Mouse (Mus musculus): Measurements from ENCODE around the gene Rdh8. TPM values are rescaled to one million over a fixed set of nuclear protein-coding genes. Genes with fewer than 3 reads are reported as not detected.

Gene Rdh8
- polyA plus RNA-seq, 1 experiment from 2014 or later: not detected

- no peaks in the 10 kb centered on the region for H3K9me3 ChIP-seq (replicated peaks)
- H3K27me3 ChIP-seq (replicated peaks): peaks cover 7% of the 10 kb centered on the region; the same call in 1 of the 2 replicates
- no peak overlapping the region for H3K27ac ChIP-seq
- H3K4me2 ChIP-seq: no peak overlapping the region
- WGBS (ENCODE audit: insufficient replicate concordance): 12% methylated on average over 4 of the region's 4 CpGs
- H3K36me3 ChIP-seq: no peaks in the 10 kb centered on the region
- no peak overlapping the region for H3K9ac ChIP-seq
- H3K4me1 ChIP-seq: no peaks in the 10 kb centered on the region
- no peak for ATAC-seq
- H3K4me3 ChIP-seq: no peak overlapping the region
Observed at GRCm38 (mm10) chr9:20842211-20842610, 23.9 kb downstream of the Rdh8 start.

GRCm38 (mm10) chr9:20842670-20843069 is 24.4 kb downstream of the Rdh8 start:
- ATAC-seq: no peak
- Histone ChIP-seq H3K27me3 (replicated peaks) (peaks cover 10% of the 10 kb centered on the region; the same call in 1 of the 2 replicates), H3K9me3 (replicated peaks) (no peaks in the 10 kb centered on the region), H3K4me3 (no peak overlapping the region), H3K9ac (no peak overlapping the region), H3K4me2 (no peak overlapping the region), H3K4me1 (no peaks in the 10 kb centered on the region), H3K27ac (no peak overlapping the region), H3K36me3 (no peaks in the 10 kb centered on the region)
- 33% methylated on average over 2 of the region's 2 CpGs for WGBS (ENCODE audit: insufficient replicate concordance)

GRCm38 (mm10) chr9:20850179-20850578 is 31.9 kb downstream of the Rdh8 start:
- Histone ChIP-seq H3K27ac (no peak overlapping the region), H3K27me3 (replicated peaks) (peaks cover 26% of the 10 kb centered on the region), H3K36me3 (no peaks in the 10 kb centered on the region), H3K9ac (no peak overlapping the region), H3K4me2 (no peak overlapping the region), H3K4me1 (no peaks in the 10 kb centered on the region), H3K4me3 (no peak overlapping the region), H3K9me3 (replicated peaks) (no peaks in the 10 kb centered on the region)
- WGBS (ENCODE audit: insufficient replicate concordance): 74% methylated on average over 2 of the region's 2 CpGs
- ATAC-seq: no peak

GRCm38 (mm10) chr9:20857131-20857530 is 38.8 kb downstream of the Rdh8 start:
- Histone ChIP-seq H3K9ac (no peak overlapping the region), H3K4me1 (peaks cover 3% of the 10 kb centered on the region)
- WGBS (ENCODE audit: insufficient replicate concordance): 8% methylated on average over 6 of the region's 6 CpGs

GRCm38 (mm10) chr9:20859926-20860325 is 41.6 kb downstream of the Rdh8 start:
- ATAC-seq: 0 out of 2 replicates have a peak, but pooled peaks have one; percentile 10
- H3K9me3 ChIP-seq (replicated peaks): no peaks in the 10 kb centered on the region
- WGBS (ENCODE audit: insufficient replicate concordance): 28% methylated on average over 6 of the region's 6 CpGs

More at GRCm38 (mm10) chr9:20857131-20857530, 38.8 kb downstream of the Rdh8 start:
- H3K27ac ChIP-seq: no peak overlapping the region
- H3K9me3 ChIP-seq (replicated peaks): no peaks in the 10 kb centered on the region
- no peak overlapping the region for H3K4me3 ChIP-seq
- H3K27me3 ChIP-seq (replicated peaks): 0 out of 2 replicates have a peak, but pooled peaks cover 19% of the 10 kb centered on the region
- no peak overlapping the region for H3K4me2 ChIP-seq
- ATAC-seq: no peak
- H3K36me3 ChIP-seq: no peaks in the 10 kb centered on the region

GRCm38 (mm10) chr9:20861821-20862220 is 43.5 kb downstream of the Rdh8 start:
- no peak overlapping the region for H3K4me2 ChIP-seq
- no peak overlapping the region for H3K27ac ChIP-seq
- H3K4me1 ChIP-seq: peaks cover 7% of the 10 kb centered on the region
- no peak for ATAC-seq
- no peaks in the 10 kb centered on the region for H3K36me3 ChIP-seq
- no peaks in the 10 kb centered on the region for H3K9me3 ChIP-seq (replicated peaks)
- no peak overlapping the region for H3K9ac ChIP-seq
- WGBS (ENCODE audit: insufficient replicate concordance): 10% methylated on average over 4 of the region's 4 CpGs
- H3K27me3 ChIP-seq (replicated peaks): peaks cover 36% of the 10 kb centered on the region
- no peak overlapping the region for H3K4me3 ChIP-seq

More at GRCm38 (mm10) chr9:20859926-20860325, 41.6 kb downstream of the Rdh8 start:
- no peak overlapping the region for H3K4me2 ChIP-seq
- no peak overlapping the region for H3K27ac ChIP-seq
- H3K4me3 ChIP-seq: no peak overlapping the region
- H3K4me1 ChIP-seq: peaks cover 7% of the 10 kb centered on the region
- H3K27me3 ChIP-seq (replicated peaks): peaks cover 17% of the 10 kb centered on the region; the same call in 1 of the 2 replicates
- H3K36me3 ChIP-seq: no peaks in the 10 kb centered on the region
- no peak overlapping the region for H3K9ac ChIP-seq

- Histone ChIP-seq H3K27ac (no peak overlapping the region), H3K27me3 (replicated peaks) (peaks cover 40% of the 10 kb centered on the region), H3K9me3 (replicated peaks) (no peaks in the 10 kb centered on the region), H3K9ac (no peak overlapping the region), H3K36me3 (no peaks in the 10 kb centered on the region), H3K4me1 (peaks cover 7% of the 10 kb centered on the region), H3K4me2 (no peak overlapping the region), H3K4me3 (no peak overlapping the region)
- WGBS (ENCODE audit: insufficient replicate concordance): 41% methylated on average over 4 of the region's 4 CpGs
- ATAC-seq: no peak
Observed at GRCm38 (mm10) chr9:20862225-20862624, 43.9 kb downstream of the Rdh8 start.

- H3K4me1 ChIP-seq: peaks cover 19% of the 10 kb centered on the region
Observed at GRCm38 (mm10) chr9:20866879-20867278, 48.6 kb downstream of the Rdh8 start.

GRCm38 (mm10) chr9:20868448-20869001 is 50.2 kb downstream of the Rdh8 start, which contains the start of gene A230050P20Rik:
TSS of gene A230050P20Rik (plus strand) at chr9:20868642.
- Histone ChIP-seq H3K9ac (peak within 1 kb of the TSS; percentile 66), H3K27ac (no peak within 1 kb of the TSS), H3K9me3 (replicated peaks) (no peaks in the 10 kb centered on the region), H3K36me3 (peaks cover 9% of the 10 kb centered on the region; the same call in 1 of the 2 replicates), H3K27me3 (replicated peaks) (peaks cover 68% of the 10 kb centered on the region), H3K4me1 (peaks cover 12% of the 10 kb centered on the region), H3K4me2 (peak within 1 kb of the TSS; percentile 82), H3K4me3 (peak within 1 kb of the TSS; percentile 65)
- WGBS (ENCODE audit: insufficient replicate concordance): 4% methylated on average over 53 of the region's 53 CpGs
- peak; percentile 50 for ATAC-seq

More at GRCm38 (mm10) chr9:20866879-20867278, 48.6 kb downstream of the Rdh8 start:
- no peak overlapping the region for H3K9ac ChIP-seq
- WGBS (ENCODE audit: insufficient replicate concordance): 44% methylated on average over 3 of the region's 3 CpGs
- H3K36me3 ChIP-seq: no peaks in the 10 kb centered on the region
- H3K9me3 ChIP-seq (replicated peaks): no peaks in the 10 kb centered on the region
- H3K27me3 ChIP-seq (replicated peaks): peaks cover 68% of the 10 kb centered on the region
- H3K4me2 ChIP-seq: no peak overlapping the region
- no peak for ATAC-seq
- H3K4me3 ChIP-seq: no peak overlapping the region
- H3K27ac ChIP-seq: no peak overlapping the region

GRCm38 (mm10) chr9:20869246-20869645 is 50.9 kb downstream of the Rdh8 start:
- peak overlapping the region; percentile 65 for H3K4me3 ChIP-seq
- H3K4me1 ChIP-seq: peaks cover 12% of the 10 kb centered on the region
- H3K27ac ChIP-seq: no peak overlapping the region
- H3K27me3 ChIP-seq (replicated peaks): peaks cover 68% of the 10 kb centered on the region
- H3K36me3 ChIP-seq: peaks cover 14% of the 10 kb centered on the region; the same call in 1 of the 2 replicates
- 5% methylated on average over 19 of the region's 19 CpGs for WGBS (ENCODE audit: insufficient replicate concordance)
- H3K9me3 ChIP-seq (replicated peaks): no peaks in the 10 kb centered on the region
- peak overlapping the region; percentile 66 for H3K9ac ChIP-seq
- H3K4me2 ChIP-seq: peak overlapping the region; percentile 82
- ATAC-seq: no peak

GRCm38 (mm10) chr9:20870211-20871173 is 52.2 kb downstream of the Rdh8 start:
- Histone ChIP-seq H3K4me1 (peaks cover 12% of the 10 kb centered on the region), H3K9me3 (replicated peaks) (no peaks in the 10 kb centered on the region), H3K27me3 (replicated peaks) (peaks cover 55% of the 10 kb centered on the region), H3K4me2 (no peak overlapping the region), H3K4me3 (no peak overlapping the region), H3K9ac (no peak overlapping the region), H3K36me3 (peaks cover 19% of the 10 kb centered on the region), H3K27ac (no peak overlapping the region)
- ATAC-seq: no peak
- 67% methylated on average over 12 of the region's 12 CpGs for WGBS (ENCODE audit: insufficient replicate concordance)

GRCm38 (mm10) chr9:20872991-20873390 is 54.7 kb downstream of the Rdh8 start:
- Histone ChIP-seq H3K9me3 (replicated peaks) (no peaks in the 10 kb centered on the region), H3K9ac (no peak overlapping the region), H3K27me3 (replicated peaks) (peaks cover 31% of the 10 kb centered on the region), H3K36me3 (peaks cover 19% of the 10 kb centered on the region), H3K4me1 (peaks cover 25% of the 10 kb centered on the region), H3K4me2 (no peak overlapping the region), H3K27ac (no peak overlapping the region), H3K4me3 (no peak overlapping the region)
- 79% methylated on average over 10 of the region's 10 CpGs for WGBS (ENCODE audit: insufficient replicate concordance)
- ATAC-seq: no peak
